Mouse (Mus musculus) layer of hippocampus, adult 18-20 months (tissue): Measurements from ENCODE around the gene Rpl41. TPM values are rescaled to one million over a fixed set of nuclear protein-coding genes. Genes with fewer than 3 reads are reported as not detected.
"Not testable (repeated sequence)": the region's sequence is repeated elsewhere in the genome, so short reads cannot be mapped to it uniquely, and the experiment has no call there.

Experiments
- DNase-seq, 2 experiments: peaks; one replicate each; pipeline ENCODE4 v3.0.0; 2022; ENCODE audit warnings: low spot score in 2 of 2
- total RNA-seq, 2 experiments: library from RNA; stranded (reverse); gene quantifications; 2 replicates each; pipeline ENCODE4 v1.2.3; 2021

Gene Rpl41
- total RNA-seq, 2 experiments from 2014 or later, result 1,532 to 1,582 TPM

- DNase-seq, result no peak
Observed at GRCm38 (mm10) chr10:128556963-128557362, 7.9 kb upstream of the Rpl41 start.

GRCm38 (mm10) chr10:128556286-128556685 lies 7.2 kb upstream of the Rpl41 start:
- no peak for DNase-seq

GRCm38 (mm10) chr10:128555567-128555966 lies 6.5 kb upstream of the Rpl41 start:
- DNase-seq, result not testable (repeated sequence)

- DNase-seq, result not testable (repeated sequence)
Observed at GRCm38 (mm10) chr10:128550144-128550823, 1.2 kb upstream of the Rpl41 start.

- DNase-seq, result not testable (repeated sequence)
Observed at GRCm38 (mm10) chr10:128549682-128550057, 565 bp upstream of the Rpl41 start.

GRCm38 (mm10) chr10:128548051-128548791 lies 884 bp downstream of the Rpl41 start:
- DNase-seq, result peak in 1 of 2 experiments; percentile 54

- peak; percentile 96 to 98 for DNase-seq
Observed at GRCm38 (mm10) chr10:128547361-128548032, 1.6 kb downstream of the Rpl41 start, which contains the start of gene Zc3h10. Gene Zc3h10, minus strand, starts transcription at chr10:128547774.

- DNase-seq, result no peak
Observed at GRCm38 (mm10) chr10:128546787-128547186, 2.3 kb downstream of the Rpl41 start.

- no peak for DNase-seq
Observed at GRCm38 (mm10) chr10:128546361-128546760, 2.7 kb downstream of the Rpl41 start.

GRCm38 (mm10) chr10:128545570-128545898 lies 3.6 kb downstream of the Rpl41 start:
- no peak for DNase-seq

GRCm38 (mm10) chr10:128544674-128545569 lies 4.2 kb downstream of the Rpl41 start:
- DNase-seq, result no peak

GRCm38 (mm10) chr10:128544151-128544657 lies 4.9 kb downstream of the Rpl41 start:
- no peak for DNase-seq

GRCm38 (mm10) chr10:128543100-128543499 lies 6.0 kb downstream of the Rpl41 start:
- no peak for DNase-seq

GRCm38 (mm10) chr10:128538340-128538870 lies 10.7 kb downstream of the Rpl41 start:
- no peak for DNase-seq

- DNase-seq, result peak; percentile 70 to 96
Observed at GRCm38 (mm10) chr10:128536266-128536940, 12.7 kb downstream of the Rpl41 start.

GRCm38 (mm10) chr10:128535624-128536265 lies 13.4 kb downstream of the Rpl41 start:
- DNase-seq, result no peak

GRCm38 (mm10) chr10:128535206-128535605 lies 13.9 kb downstream of the Rpl41 start:
- DNase-seq, result no peak

- no peak for DNase-seq
Observed at GRCm38 (mm10) chr10:128526366-128527356, 22.4 kb downstream of the Rpl41 start.
